Mouse (Mus musculus) adrenal gland, adult 2 months (tissue): Measurements from ENCODE around the gene Bcl2l1. TPM values are rescaled to one million over a fixed set of nuclear protein-coding genes. Genes with fewer than 3 reads are reported as not detected.
A peak's percentile ranks its signal among the peaks of the same experiment; 100 is the strongest.

Source experiments
- DNase-seq: peaks from one replicate; pipeline ENCODE4 v3.0.0; 2021
- polyA plus RNA-seq: library from polyadenylated mRNA; depleted of rRNA; stranded (reverse); fragments of >200 nt; gene quantifications from 2 replicates; pipeline ENCODE4 v1.2.3, GENCODE M21; 2012
- total RNA-seq, 2 experiments: library from RNA; stranded (reverse); gene quantifications; 2 replicates each; pipeline ENCODE4 v1.2.3; 2021

Bcl2l1 gene
- total and polyA plus RNA-seq, 3 experiments = 43.8 to 79.7 (median 54.3) TPM

GRCm38 (mm10) chr2:152824438-152825167 lies 6.9 kb downstream of the Bcl2l1 start:
- no peak for DNase-seq

GRCm38 (mm10) chr2:152823770-152824169 lies 7.8 kb downstream of the Bcl2l1 start:
- no peak for DNase-seq

- DNase-seq = no peak
Observed at GRCm38 (mm10) chr2:152821566-152821965, 10.0 kb downstream of the Bcl2l1 start.

- peak; percentile 38 for DNase-seq
Observed at GRCm38 (mm10) chr2:152821023-152821422, 10.5 kb downstream of the Bcl2l1 start.

- DNase-seq = peak; percentile 59
Observed at GRCm38 (mm10) chr2:152820369-152820768, 11.2 kb downstream of the Bcl2l1 start.

- DNase-seq = no peak
Observed at GRCm38 (mm10) chr2:152819926-152820325, 11.6 kb downstream of the Bcl2l1 start.

GRCm38 (mm10) chr2:152819097-152819624 lies 12.4 kb downstream of the Bcl2l1 start:
- DNase-seq = no peak

- DNase-seq = no peak
Observed at GRCm38 (mm10) chr2:152818679-152819078, 12.8 kb downstream of the Bcl2l1 start.

GRCm38 (mm10) chr2:152817596-152818291 lies 13.8 kb downstream of the Bcl2l1 start:
- peak; percentile 30 for DNase-seq

- no peak for DNase-seq
Observed at GRCm38 (mm10) chr2:152816657-152817348, 14.7 kb downstream of the Bcl2l1 start.

GRCm38 (mm10) chr2:152815879-152816656 lies 15.5 kb downstream of the Bcl2l1 start:
- no peak for DNase-seq

- peak; percentile 41 for DNase-seq
Observed at GRCm38 (mm10) chr2:152814213-152814874, 17.2 kb downstream of the Bcl2l1 start.

GRCm38 (mm10) chr2:152813232-152813631 lies 18.3 kb downstream of the Bcl2l1 start:
- no peak for DNase-seq

GRCm38 (mm10) chr2:152811336-152812165 lies 20.0 kb downstream of the Bcl2l1 start:
- no peak for DNase-seq

GRCm38 (mm10) chr2:152810158-152810941 lies 21.2 kb downstream of the Bcl2l1 start:
- no peak for DNase-seq

- no peak for DNase-seq
Observed at GRCm38 (mm10) chr2:152808178-152808577, 23.4 kb downstream of the Bcl2l1 start.

- DNase-seq = peak; percentile 76
Observed at GRCm38 (mm10) chr2:152806037-152806436, 25.5 kb downstream of the Bcl2l1 start.

- DNase-seq = no peak
Observed at GRCm38 (mm10) chr2:152805111-152805490, 26.4 kb downstream of the Bcl2l1 start.

- no peak for DNase-seq
Observed at GRCm38 (mm10) chr2:152804408-152805110, 27.0 kb downstream of the Bcl2l1 start.
